Mouse (Mus musculus) testis, postnatal 14 days (tissue): ENCODE data around the gene Grk3.

Source experiments
- DNase-seq: peaks from one replicate; pipeline ENCODE4 v3.0.0; 2021; ENCODE audit warnings: low spot score

Grk3 gene

DNA sequence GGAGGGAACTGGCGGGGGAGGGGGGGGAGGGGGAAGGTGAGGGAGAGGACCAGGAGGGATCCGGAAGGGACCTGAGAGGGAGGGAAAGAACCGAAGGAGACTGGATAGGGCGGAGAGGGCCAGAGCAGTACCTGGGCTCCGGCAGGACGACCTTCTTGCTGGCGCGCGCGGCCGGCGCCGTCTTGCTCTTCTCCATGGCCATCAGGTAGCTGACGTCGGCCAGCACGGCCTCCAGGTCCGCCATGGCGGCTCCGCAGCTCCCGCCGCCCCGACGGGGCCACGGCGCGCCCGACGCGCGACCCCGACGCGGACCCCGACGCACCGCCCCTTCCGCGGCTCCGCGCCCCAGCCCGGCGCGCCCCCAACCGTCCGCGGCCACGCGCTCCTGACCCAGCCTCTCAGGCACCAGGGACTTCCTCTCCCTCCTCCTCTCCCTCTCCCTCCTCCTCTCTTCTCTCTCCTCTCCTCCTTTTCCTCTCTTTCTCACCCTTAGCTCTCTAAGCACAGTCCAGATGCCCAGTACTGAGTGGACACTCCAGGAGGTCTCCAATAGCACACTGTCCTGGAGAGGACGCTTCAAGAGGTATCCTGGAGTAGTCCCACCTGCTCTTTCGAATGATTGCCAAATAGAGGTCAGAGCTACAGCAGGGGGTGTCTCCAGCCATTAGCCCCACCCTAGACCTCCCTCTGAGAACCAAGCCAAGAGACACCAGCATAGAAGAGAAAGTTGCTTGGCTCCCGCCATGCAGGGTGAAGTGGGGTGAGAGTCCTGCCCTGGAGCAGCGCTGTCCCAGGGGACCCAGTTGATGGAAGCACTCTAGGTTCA, at the start of gene Grk3:
Gene Grk3 (minus strand): TSS at position 556 of the 826 bp plus-strand sequence.
- DNase-seq, result no peak

GRCm38 (mm10) chr5:113054308-113054707, 38.7 kb upstream of the Grk3 start:
- DNase-seq, result peak; percentile 55

DNA sequence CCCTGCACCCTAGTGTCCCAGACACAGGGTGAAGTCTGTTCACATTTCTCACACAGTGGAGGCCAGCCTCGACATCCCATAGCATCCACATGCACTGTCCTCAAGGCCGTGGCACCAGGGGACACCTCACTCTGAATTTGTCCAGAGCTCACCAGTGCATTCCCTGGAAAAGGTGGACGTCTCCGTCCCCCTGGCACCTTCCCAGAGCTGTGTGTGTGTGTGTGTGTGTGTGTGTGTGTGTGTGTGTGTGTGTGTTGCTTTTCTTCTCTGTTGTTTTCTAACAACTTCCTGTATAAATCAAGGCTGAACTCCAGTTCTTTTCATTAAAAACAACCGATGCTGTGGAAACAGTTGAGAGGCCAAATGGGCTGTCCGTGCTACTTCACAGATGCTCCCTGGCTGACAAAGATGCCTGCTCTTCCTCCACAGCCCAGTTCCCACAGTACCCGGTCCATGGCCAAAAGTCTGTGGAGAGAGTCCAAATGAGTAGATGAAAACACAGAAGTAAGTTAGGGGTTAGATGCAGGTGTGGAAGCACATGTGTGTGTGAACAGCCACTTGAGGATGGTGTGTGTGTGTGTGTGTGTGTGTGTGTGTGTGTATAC, 35.1 kb upstream of the Grk3 start:
- DNase-seq, result no peak

DNA sequence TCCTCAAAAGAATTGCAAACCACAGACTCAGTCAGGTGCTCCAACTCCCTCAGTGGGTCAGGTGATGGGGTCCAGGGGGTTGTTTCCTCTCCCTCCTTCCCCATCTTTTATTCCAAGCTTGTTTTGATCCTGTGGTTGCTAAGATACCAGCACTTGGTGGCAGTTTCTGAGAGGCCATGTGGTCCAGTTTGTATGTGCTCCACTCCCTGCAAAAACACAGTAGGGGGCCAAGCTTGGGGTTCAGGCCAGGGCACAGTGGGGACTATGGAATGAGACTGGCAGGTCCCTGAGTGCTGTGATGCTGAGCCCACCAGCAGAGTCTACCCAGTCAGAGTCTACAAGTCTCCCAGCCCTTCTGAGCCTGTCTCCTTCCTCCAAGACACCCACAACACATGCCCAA, 34.3 kb upstream of the Grk3 start:
- DNase-seq, result no peak

- DNase-seq, result no peak
Measured at GRCm38 (mm10) chr5:113045511-113046273, 30.1 kb upstream of the Grk3 start.

- no peak for DNase-seq
Measured at GRCm38 (mm10) chr5:113043531-113043930, 27.9 kb upstream of the Grk3 start.

DNA sequence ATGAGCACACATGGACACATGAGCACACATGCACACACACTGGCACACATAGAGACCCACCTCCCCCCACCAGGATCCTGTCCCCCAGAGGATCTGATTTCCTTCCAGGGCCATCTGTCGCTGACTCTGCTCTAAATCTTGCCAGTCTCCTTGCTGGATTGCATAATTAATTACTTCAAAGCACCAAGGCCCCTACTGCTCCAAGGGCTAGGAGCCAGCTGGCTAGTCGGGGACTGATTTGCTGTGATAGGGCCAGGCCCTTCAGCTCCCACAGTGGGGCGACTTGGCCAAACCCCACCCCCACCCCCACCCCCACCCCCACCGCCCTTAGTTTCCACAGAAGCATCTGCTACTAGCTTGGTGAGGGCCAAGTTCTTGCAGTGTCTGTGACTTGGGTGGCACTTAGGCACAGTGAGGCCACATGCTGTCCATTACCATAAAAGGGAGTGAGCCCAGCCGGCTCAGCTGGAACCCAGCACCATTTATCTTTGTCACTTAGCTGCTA, 26.0 kb upstream of the Grk3 start:
- DNase-seq, result no peak

- DNase-seq, result no peak
Measured at GRCm38 (mm10) chr5:113040776-113041175, 25.2 kb upstream of the Grk3 start.

- no peak for DNase-seq
Measured at GRCm38 (mm10) chr5:113038601-113039000, 23.0 kb upstream of the Grk3 start.

GRCm38 (mm10) chr5:113035094-113036047, 19.8 kb upstream of the Grk3 start:
- DNase-seq, result no peak

GRCm38 (mm10) chr5:113031201-113031754, 15.7 kb upstream of the Grk3 start:
- DNase-seq, result no peak

- DNase-seq, result no peak
Measured at GRCm38 (mm10) chr5:113030082-113030481, 14.5 kb upstream of the Grk3 start.

DNA sequence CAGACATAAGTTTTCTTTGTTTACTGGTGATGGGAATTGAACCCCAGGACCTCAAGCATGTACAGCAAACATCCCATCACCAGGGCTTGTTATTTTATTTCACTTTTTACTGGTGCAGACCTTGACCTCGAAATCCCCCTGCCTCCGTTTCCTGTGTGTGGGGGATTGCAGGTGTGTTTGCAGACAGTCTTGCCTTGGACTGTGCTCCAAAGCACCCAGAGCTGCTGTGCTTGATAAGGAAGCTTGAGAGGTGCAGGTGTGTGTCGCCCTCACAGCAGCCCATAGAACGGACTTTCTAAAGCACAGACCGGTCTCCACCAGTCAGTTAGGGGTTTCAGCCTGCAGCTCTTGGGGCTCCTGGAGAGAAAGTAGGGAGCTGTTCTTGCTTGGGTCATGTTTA, 11.1 kb upstream of the Grk3 start:
- no peak for DNase-seq

DNA sequence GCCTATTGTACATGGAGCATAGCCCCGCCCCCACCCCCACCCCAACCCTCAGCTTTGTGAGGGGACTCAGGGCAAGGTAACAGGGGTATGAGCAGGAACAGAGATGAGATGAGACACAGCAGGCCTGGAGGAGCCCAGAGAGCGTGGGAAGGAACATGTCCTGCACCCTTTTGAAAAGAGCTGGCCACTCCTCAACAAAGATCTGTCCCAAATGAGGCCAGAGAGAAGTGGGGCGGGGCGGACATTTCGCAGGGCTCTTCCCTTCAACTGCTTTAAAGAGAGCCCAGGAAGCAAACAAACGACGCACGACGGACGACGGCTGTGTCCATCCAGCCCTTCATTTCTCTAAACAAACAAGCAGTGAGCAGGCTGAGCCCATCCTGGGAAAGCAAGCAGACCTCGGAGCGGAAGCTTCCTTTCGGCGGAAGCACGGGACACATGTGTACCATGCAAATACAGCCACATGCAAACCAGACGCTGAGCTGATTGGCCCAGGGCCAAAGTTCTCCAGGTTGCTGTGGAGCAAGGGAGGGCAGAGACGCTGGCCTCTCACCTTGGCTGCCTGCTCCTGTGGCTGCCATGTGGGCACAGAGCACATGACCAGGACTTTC, 8.7 kb upstream of the Grk3 start:
- no peak for DNase-seq

DNA sequence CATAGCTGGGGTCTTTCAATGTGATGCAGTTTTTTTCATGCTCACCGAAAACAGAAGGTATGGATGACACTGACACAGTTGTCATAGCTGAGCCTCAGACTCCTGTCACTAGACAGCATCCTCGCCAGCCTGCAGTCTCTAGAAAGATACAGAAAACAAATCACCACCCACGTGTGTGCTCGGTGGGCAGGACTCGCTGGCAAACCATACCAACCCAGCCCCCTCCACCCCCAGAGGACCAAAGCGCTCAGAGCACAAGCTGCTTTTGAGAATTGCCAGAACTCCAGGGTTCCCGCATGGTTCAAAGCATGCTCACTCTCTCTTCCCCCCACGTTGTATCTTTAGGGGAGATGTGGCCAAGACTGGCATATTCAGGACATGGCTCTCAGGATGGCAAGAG, 2.6 kb upstream of the Grk3 start:
- no peak for DNase-seq

DNA sequence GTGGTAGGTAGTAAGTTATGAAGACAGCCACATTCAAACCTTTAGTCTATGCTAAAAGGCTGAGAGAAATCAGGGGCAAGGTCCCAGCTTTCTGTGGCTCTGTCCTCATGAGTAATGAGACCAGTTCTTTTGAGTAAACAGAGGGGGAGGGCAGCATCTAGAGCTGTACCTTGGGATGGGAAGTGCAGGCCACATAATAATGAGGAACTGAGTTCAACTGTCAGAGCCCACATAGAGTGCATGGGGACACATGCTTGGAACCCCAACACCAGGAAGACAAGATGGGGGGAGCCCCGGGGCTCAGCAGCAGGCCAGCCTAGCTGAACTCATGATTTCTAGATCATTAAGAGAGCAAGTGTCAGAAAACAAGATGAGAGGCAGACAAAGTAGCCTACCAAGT, 1.4 kb upstream of the Grk3 start:
- no peak for DNase-seq

- no peak for DNase-seq
Measured at GRCm38 (mm10) chr5:113014808-113015235, 769 bp downstream of the Grk3 start.

GRCm38 (mm10) chr5:113014111-113014807, 1.3 kb downstream of the Grk3 start:
- DNase-seq, result no peak

DNA sequence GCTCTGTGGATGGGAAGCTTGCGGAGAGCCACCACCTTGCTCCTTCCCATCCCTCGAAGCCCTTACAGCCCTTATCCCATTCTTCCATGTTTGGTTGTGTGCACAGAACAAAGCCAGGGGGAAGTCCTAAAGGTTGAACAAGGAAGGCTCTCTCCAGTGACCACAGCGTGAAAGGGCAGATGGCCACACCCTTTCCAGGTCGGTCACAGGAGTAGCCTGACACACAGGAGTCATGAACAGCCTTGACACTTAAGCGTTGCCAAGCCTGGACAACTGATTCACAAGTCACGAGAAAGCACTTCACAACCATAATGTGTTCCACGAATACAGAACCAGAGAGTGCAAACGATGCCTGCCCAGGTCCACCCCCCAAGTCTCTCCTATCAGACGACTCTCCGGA, 3.7 kb downstream of the Grk3 start:
- DNase-seq, result no peak

- DNase-seq, result no peak
Measured at GRCm38 (mm10) chr5:113009183-113009820, 6.3 kb downstream of the Grk3 start.
